Mouse (Mus musculus) brain, embryonic 14.5 days (tissue): ENCODE measurements around the gene Shisa9.

Source experiments
- CTCF ChIP-seq: fragments of 200-500 bp; IDR thresholded peaks from 2 replicates; pipeline ENCODE4 v1.5.1; 2012; ENCODE audit warnings: inconsistent platforms, mild to moderate bottlenecking, moderate library complexity, borderline replicate concordance; ENCODE audit not compliant: insufficient read depth, insufficient read length; ENCODE audit errors: extremely low read depth
- POLR2A ChIP-seq: fragments of 200-500 bp; IDR thresholded peaks from 2 replicates; pipeline ENCODE4 v1.6.1; 2012; ENCODE audit warnings: mild to moderate bottlenecking, inconsistent platforms, borderline replicate concordance; ENCODE audit not compliant: poor library complexity, insufficient read depth, insufficient read length, severe bottlenecking; ENCODE audit errors: extremely low read depth

DNA sequence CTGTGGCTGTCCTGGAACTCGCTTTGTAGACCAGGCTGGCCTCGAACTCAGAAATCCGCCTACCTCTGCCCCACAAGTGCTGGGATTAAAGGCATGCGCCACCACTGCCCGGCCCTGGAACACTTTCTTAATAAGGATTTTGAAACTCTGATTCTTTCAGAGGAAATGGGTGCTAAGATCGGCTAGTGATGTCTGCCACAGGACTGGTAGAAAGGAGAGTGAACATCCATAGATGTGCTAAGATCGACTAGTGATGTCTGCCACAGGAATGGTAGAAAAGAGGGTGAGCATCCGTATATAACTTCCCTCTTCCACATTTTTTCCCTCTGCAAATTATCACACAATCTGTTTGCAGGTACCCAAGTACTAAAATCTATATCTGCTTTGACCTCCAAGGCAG is 17.9 kb upstream of the Shisa9 start:
- no peak for TF ChIP-seq POLR2A
- TF ChIP-seq CTCF, result no peak
